Mouse (Mus musculus): Measurements from ENCODE around the gene Whrn. TPM values are rescaled to one million over a fixed set of nuclear protein-coding genes. Genes with fewer than 3 reads are reported as not detected.
A peak's percentile ranks its signal among the peaks of the same experiment; 100 is the strongest.

The Whrn gene
- polyA plus RNA-seq, 1 experiment from 2014 or later: 4.0 TPM

DNA sequence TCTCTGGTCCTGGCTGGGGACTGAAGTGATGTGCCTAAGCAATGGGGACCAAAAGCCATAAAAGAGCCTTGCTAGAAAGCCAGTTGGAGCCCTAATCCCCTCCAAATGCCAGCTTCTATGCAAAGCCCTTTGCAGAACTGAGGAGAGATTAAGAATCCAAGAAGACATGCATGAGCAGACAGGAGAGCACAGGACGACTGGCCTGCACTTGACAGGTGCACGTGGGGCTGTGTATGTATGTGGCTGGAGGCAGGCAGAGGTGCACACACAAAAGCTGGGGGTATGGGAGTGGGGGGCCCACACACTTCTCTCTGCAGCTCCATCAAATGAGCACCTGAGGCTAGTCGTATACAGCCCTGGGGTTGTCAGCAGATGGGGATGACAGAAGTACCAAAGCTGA lies 5.6 kb downstream of the Whrn start:
- Histone ChIP-seq H3K9me3 (no peaks in the 10 kb centered on the region), H3K36me3 (no peaks in the 10 kb centered on the region), H3K27me3 (replicated peaks) (peaks cover 9% of the 10 kb centered on the region), H3K27ac (no peak overlapping the region), H3K4me2 (replicated peaks) (no peak overlapping the region), H3K9ac (no peak overlapping the region), H3K4me3 (replicated peaks) (no peak overlapping the region), H3K4me1 (replicated peaks) (peaks cover 10% of the 10 kb centered on the region)
- WGBS: 64% methylated on average over 3 of the region's 3 CpGs
- no peak for ATAC-seq

DNA sequence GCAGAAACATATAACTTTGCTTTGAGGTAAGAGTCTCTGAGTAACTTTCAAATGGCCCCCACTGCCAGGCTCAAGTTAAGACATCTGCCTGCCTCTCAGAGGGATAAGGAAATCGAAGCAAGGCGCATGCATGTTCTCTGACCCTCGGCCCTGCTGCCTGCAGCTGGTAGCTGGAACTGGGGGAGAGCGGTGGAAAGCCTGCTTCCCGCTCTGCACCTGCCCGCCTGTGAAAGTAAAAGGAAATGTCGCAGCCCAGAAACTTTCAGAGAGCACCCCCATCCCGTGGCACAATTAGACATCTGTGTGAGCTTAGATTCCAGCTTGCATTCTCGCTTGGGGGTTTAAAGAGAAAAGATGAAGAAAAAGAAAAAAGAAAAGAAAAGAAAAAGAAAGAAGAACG lies 6.1 kb downstream of the Whrn start:
- H3K9ac ChIP-seq: no peak overlapping the region
- H3K27me3 ChIP-seq (replicated peaks): peaks cover 4% of the 10 kb centered on the region
- 79% methylated on average over 10 of the region's 10 CpGs for WGBS
- H3K27ac ChIP-seq: no peak overlapping the region
- peaks cover 5% of the 10 kb centered on the region for H3K4me1 ChIP-seq (replicated peaks)
- no peak for ATAC-seq
- no peaks in the 10 kb centered on the region for H3K36me3 ChIP-seq
- H3K4me2 ChIP-seq (replicated peaks): no peak overlapping the region
- no peaks in the 10 kb centered on the region for H3K9me3 ChIP-seq
- H3K4me3 ChIP-seq (replicated peaks): no peak overlapping the region

DNA sequence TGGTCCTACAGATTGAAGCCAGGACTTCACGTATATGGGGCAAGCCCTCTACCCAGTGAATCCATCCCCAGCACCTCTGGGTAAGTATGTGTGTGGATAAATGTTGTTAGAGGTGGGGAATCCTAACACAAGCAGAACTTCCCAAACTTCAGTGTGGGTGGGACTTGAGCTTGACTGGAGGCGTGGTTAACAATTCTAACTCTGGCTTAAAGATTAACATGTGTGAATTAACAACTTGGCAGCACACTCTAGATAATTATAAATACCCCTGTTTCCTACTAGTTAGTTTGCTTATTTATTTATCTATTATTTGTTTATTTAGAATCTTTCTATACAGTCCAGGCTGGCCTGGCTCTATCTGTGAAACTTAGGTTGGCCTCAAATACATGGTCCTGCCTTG lies 7.9 kb downstream of the Whrn start:
- H3K4me1 ChIP-seq (replicated peaks): no peaks in the 10 kb centered on the region
- ATAC-seq: no peak
- WGBS: 83% methylated on average over 2 of the region's 2 CpGs
- no peak overlapping the region for H3K4me2 ChIP-seq (replicated peaks)
- no peak overlapping the region for H3K4me3 ChIP-seq (replicated peaks)
- H3K27me3 ChIP-seq (replicated peaks): no peaks in the 10 kb centered on the region
- H3K9ac ChIP-seq: no peak overlapping the region
- H3K36me3 ChIP-seq: no peaks in the 10 kb centered on the region
- no peak overlapping the region for H3K27ac ChIP-seq
- H3K9me3 ChIP-seq: no peaks in the 10 kb centered on the region

DNA sequence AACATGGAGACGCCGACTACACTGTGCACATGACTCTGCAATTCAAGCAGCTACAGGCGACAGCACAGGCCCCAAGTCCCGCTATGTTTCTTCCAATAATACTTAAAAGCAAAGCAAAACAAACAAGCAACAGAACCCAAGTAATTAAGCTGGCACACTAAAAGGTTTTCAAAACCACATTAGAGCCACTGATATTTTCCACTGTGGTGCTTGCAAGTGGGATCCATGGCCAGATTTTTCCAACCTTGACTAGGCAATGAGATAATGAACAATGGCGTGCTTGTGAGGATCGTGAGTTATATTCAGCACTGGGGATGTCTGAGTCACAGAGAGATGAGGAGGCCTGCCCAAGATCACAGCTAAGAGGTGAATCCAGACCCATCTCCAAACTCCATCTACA lies 8.5 kb downstream of the Whrn start:
- Histone ChIP-seq H3K27ac (no peak overlapping the region), H3K9me3 (no peaks in the 10 kb centered on the region), H3K4me2 (replicated peaks) (no peak overlapping the region), H3K9ac (no peak overlapping the region), H3K36me3 (no peaks in the 10 kb centered on the region), H3K27me3 (replicated peaks) (no peaks in the 10 kb centered on the region), H3K4me1 (replicated peaks) (no peaks in the 10 kb centered on the region), H3K4me3 (replicated peaks) (no peak overlapping the region)
- 82% methylated on average over 6 of the region's 6 CpGs for WGBS
- ATAC-seq: no peak

DNA sequence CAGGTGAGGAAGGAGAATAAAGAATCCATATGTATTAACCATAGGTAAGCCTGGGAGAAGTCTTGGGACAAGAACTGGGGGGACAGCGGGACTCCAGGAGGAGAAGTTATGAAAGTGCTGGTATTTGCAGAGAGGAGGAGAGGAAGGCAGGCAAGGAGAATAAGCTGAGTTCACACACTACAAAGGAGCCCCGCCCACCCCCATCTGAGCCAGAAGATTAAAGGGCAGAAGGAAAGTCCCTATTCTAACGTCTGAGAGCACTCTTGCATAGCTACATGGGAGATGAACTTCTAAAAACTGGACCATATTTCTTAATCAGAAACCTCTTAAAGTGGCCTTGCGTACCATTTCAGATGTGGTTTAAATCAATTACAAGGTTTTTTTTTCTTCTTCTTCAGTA lies 9.3 kb downstream of the Whrn start:
- H3K4me2 ChIP-seq (replicated peaks): no peak overlapping the region
- no peaks in the 10 kb centered on the region for H3K4me1 ChIP-seq (replicated peaks)
- H3K9me3 ChIP-seq: no peaks in the 10 kb centered on the region
- no peak overlapping the region for H3K9ac ChIP-seq
- H3K27me3 ChIP-seq (replicated peaks): no peaks in the 10 kb centered on the region
- WGBS: 55% methylated on average over 4 of the region's 4 CpGs
- H3K4me3 ChIP-seq (replicated peaks): no peak overlapping the region
- no peak for ATAC-seq
- H3K36me3 ChIP-seq: no peaks in the 10 kb centered on the region
- H3K27ac ChIP-seq: no peak overlapping the region

DNA sequence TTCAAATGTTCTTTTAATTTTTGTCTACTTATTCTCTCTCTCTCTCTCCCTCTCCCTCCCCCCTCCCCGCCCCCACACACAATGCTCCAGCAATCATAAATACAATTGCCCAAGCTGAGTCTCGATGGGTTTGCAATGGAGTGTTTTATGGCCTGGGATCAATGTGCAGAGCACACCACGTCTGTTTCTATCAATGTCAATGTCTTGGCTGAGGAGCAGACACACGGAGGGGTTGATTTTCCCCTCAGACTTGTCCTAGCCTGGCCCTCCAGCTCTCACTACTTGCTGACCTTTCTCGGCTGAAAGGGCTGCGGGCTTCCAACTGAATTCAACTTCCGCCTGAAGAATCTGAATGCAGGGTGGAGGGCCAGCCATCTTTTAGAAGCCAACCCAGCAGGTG lies 12.1 kb downstream of the Whrn start:
- H3K27ac ChIP-seq: no peak overlapping the region
- no peaks in the 10 kb centered on the region for H3K36me3 ChIP-seq
- H3K4me1 ChIP-seq (replicated peaks): peaks cover 10% of the 10 kb centered on the region
- no peaks in the 10 kb centered on the region for H3K9me3 ChIP-seq
- no peak overlapping the region for H3K4me2 ChIP-seq (replicated peaks)
- H3K4me3 ChIP-seq (replicated peaks): no peak overlapping the region
- H3K27me3 ChIP-seq (replicated peaks): no peaks in the 10 kb centered on the region
- 55% methylated on average over 7 of the region's 7 CpGs for WGBS
- ATAC-seq: no peak
- no peak overlapping the region for H3K9ac ChIP-seq

DNA sequence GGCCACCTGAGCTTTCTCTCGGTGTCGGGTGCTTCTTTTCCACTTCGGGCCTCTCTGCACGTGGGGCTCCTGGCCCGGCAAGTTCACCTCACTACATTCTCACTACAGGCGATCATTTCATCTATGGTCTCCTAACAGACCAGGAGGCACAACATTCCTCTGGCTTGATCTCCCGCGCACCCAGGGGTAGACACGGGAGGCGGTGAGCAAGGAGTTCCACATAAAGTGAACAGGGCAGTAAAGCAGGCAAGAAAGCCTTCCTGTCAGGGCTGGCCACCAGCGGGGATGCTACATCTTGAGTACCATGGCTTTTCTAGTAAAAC lies 15.0 kb downstream of the Whrn start:
- 40% methylated on average over 11 of the region's 11 CpGs for WGBS
- no peaks in the 10 kb centered on the region for H3K27me3 ChIP-seq (replicated peaks)
- no peaks in the 10 kb centered on the region for H3K9me3 ChIP-seq
- H3K36me3 ChIP-seq: no peaks in the 10 kb centered on the region
- H3K27ac ChIP-seq: peak overlapping the region; percentile 58
- H3K4me3 ChIP-seq (replicated peaks): no peak overlapping the region
- peak overlapping the region; percentile 27 for H3K4me2 ChIP-seq (replicated peaks)
- no peak; the same call in 1 of the 2 replicates for ATAC-seq
- H3K4me1 ChIP-seq (replicated peaks): peaks cover 10% of the 10 kb centered on the region
- H3K9ac ChIP-seq: no peak overlapping the region

DNA sequence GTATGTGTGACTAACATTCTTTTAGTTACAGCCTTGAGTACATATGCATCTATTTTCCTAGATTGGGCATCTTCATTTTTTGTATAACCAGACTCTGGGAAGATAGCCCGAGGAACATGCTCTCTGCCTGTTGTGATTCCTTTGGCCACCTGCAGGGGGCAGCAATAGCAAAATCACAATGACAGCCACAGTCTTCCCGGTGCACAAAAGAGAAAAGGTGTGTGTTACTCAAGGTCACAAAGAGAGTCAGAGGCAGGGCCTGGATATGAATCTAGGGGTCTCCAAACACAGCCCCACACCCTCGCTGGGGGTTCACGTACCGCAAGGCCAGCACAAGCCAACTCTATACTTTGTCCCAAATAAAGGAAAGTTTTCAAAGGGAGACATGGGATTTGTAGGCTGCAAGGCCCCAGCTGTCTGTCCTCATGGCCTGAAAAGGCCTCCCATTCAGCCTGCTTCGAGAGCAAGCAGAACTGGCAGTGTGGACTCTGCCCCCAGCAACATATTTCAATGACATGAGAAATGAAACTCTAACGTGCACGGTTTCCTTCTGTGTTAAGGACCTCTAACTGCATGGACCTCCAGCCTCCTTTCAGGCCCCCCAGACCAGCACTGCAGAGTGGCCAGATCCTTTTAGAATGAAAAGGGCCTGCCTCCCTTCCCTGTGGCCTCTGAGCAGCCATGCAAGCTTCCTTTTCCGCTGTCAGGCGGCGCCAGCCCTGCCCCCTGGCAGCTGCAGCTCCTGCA lies 15.5 kb downstream of the Whrn start:
- ATAC-seq: peak; percentile 80
- H3K27ac ChIP-seq: peak overlapping the region; percentile 58
- peaks cover 10% of the 10 kb centered on the region for H3K4me1 ChIP-seq (replicated peaks)
- peak overlapping the region; percentile 27 for H3K4me2 ChIP-seq (replicated peaks)
- H3K36me3 ChIP-seq: no peaks in the 10 kb centered on the region
- H3K9me3 ChIP-seq: no peaks in the 10 kb centered on the region
- no peak overlapping the region for H3K9ac ChIP-seq
- H3K27me3 ChIP-seq (replicated peaks): no peaks in the 10 kb centered on the region
- H3K4me3 ChIP-seq (replicated peaks): no peak overlapping the region
- 26% methylated on average over 11 of the region's 11 CpGs for WGBS

DNA sequence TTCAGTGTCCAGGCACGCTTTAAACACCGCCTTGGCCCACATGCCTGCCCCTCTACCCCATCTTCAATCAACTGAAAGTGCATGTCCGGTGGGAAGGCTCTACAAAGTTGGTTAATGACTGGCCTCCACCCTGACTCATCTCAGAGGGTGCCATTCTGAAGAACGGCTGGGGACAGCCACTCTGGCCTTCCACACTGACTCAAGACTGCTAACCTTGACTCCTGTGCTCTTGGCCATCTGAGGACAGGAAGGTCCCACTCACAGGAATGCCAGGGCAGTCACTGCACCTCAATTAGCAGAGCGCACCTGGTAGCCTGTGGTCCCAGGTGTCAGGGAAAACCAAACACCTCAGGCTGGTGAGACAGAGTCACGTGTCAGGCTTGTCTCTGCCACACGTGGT lies 17.8 kb downstream of the Whrn start:
- Histone ChIP-seq H3K4me3 (replicated peaks) (no peak overlapping the region), H3K4me1 (replicated peaks) (peaks cover 12% of the 10 kb centered on the region), H3K27me3 (replicated peaks) (no peaks in the 10 kb centered on the region), H3K4me2 (replicated peaks) (no peak overlapping the region), H3K9me3 (no peaks in the 10 kb centered on the region), H3K9ac (no peak overlapping the region), H3K36me3 (no peaks in the 10 kb centered on the region), H3K27ac (no peak overlapping the region)
- WGBS: 78% methylated on average over 7 of the region's 7 CpGs
- no peak for ATAC-seq

DNA sequence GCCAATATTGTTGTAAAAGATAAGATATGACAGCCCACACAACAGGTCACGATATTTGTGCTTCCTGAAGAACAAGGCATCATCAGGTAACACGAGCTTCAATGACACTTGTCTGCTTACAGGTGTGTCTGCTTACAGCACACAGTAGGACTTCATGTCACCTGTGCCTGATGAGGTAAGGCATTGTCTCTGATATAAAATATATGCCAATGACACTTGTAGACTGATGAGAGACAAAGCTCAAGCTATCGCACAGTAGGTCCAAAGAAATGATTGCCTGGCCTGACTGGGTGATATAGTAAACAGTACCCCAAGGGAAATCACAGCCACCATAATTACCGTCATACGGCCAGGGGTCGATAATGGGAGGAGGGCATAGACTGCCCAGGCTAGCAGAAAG lies 18.9 kb downstream of the Whrn start:
- WGBS: 91% methylated on average over 6 of the region's 6 CpGs
- peaks cover 12% of the 10 kb centered on the region for H3K4me1 ChIP-seq (replicated peaks)
- no peak overlapping the region for H3K4me2 ChIP-seq (replicated peaks)
- no peak overlapping the region for H3K27ac ChIP-seq
- no peak for ATAC-seq
- no peaks in the 10 kb centered on the region for H3K36me3 ChIP-seq
- no peak overlapping the region for H3K9ac ChIP-seq
- H3K9me3 ChIP-seq: no peaks in the 10 kb centered on the region
- no peaks in the 10 kb centered on the region for H3K27me3 ChIP-seq (replicated peaks)
- no peak overlapping the region for H3K4me3 ChIP-seq (replicated peaks)

DNA sequence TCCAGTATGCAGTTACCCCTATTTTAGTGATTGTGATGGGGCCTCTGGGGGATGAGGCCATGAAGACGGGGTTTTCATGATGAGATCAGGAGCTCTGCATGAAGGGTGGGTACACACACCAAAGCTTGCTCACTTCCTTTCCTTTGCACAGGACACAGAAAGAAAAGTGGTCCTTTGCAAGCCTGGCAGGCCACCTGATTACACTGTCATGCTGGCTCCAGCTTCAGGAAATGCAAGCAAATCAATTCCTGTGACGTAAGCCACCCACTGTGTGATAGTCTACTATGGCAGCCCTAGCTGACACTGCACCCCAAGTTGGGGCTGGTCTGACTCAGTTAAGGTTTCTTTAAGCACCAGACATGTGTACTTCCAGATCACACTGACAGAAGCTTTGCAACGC lies 20.6 kb downstream of the Whrn start:
- no peak overlapping the region for H3K4me2 ChIP-seq (replicated peaks)
- no peaks in the 10 kb centered on the region for H3K36me3 ChIP-seq
- ATAC-seq: no peak
- peaks cover 5% of the 10 kb centered on the region; the same call in 1 of the 2 replicates for H3K4me1 ChIP-seq (replicated peaks)
- H3K27ac ChIP-seq: no peak overlapping the region
- H3K9ac ChIP-seq: no peak overlapping the region
- H3K27me3 ChIP-seq (replicated peaks): no peaks in the 10 kb centered on the region
- no peaks in the 10 kb centered on the region for H3K9me3 ChIP-seq
- no peak overlapping the region for H3K4me3 ChIP-seq (replicated peaks)
- WGBS: 58% methylated on average over 3 of the region's 3 CpGs

DNA sequence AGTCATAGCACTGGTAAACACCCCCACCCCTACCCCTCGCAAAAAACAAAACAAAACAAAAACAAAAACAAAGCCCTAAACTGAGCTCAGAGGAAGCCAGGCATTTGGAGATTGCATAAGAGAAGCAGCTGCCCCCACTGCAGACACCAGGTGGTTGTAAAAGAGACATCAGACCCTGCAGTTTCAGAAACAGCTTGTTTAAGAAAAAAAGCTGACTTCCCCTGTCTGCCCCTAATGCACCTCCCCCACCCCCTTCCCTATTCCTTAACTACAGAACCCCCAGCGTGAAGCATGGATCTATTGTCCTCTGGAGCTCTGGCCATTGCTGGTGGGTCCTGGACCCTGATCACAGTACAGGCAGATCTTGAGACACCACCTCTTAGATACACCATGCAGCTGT lies 21.4 kb downstream of the Whrn start:
- no peaks in the 10 kb centered on the region for H3K27me3 ChIP-seq (replicated peaks)
- H3K9ac ChIP-seq: no peak overlapping the region
- no peak overlapping the region for H3K27ac ChIP-seq
- H3K9me3 ChIP-seq: no peaks in the 10 kb centered on the region
- H3K4me3 ChIP-seq (replicated peaks): no peak overlapping the region
- WGBS: 28% methylated on average over 2 of the region's 2 CpGs
- H3K4me1 ChIP-seq (replicated peaks): 0 out of 2 replicates have a peak, but pooled peaks cover 2% of the 10 kb centered on the region
- no peak overlapping the region for H3K4me2 ChIP-seq (replicated peaks)
- no peaks in the 10 kb centered on the region for H3K36me3 ChIP-seq
- no peak for ATAC-seq

DNA sequence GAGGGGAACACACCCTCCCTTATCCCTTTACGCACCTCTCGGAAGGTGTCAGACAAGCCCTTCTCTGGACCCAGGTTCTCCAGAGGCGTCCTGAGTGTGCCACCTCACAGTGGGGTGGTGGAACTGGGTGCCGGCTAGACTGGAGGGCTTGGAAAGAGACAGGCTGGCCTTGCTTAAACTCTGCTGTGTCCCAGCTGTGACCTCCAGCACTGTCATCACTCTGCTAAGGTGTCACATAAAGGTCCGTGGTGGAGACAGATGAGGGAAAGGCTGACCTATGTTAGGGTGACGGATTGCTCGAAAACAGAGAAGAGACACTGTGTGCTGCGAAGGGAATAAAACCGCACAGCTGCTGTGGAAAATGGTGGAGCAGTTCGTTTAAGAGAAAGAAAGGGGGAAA lies 28.5 kb downstream of the Whrn start:
- Histone ChIP-seq H3K4me1 (replicated peaks) (no peaks in the 10 kb centered on the region), H3K27ac (no peak overlapping the region), H3K27me3 (replicated peaks) (no peaks in the 10 kb centered on the region), H3K9me3 (no peaks in the 10 kb centered on the region; the same call in 1 of the 2 replicates), H3K36me3 (no peaks in the 10 kb centered on the region), H3K9ac (no peak overlapping the region), H3K4me2 (replicated peaks) (no peak overlapping the region), H3K4me3 (replicated peaks) (no peak overlapping the region)
- 47% methylated on average over 9 of the region's 10 CpGs for WGBS
- ATAC-seq: no peak
